Mouse (Mus musculus): ENCODE measurements around the gene Gpm6b.

The Gpm6b gene

GRCm38 (mm10) chrX:166358955-166359354, 120.2 kb downstream of the Gpm6b start:
- no peak for DNase-seq

DNA sequence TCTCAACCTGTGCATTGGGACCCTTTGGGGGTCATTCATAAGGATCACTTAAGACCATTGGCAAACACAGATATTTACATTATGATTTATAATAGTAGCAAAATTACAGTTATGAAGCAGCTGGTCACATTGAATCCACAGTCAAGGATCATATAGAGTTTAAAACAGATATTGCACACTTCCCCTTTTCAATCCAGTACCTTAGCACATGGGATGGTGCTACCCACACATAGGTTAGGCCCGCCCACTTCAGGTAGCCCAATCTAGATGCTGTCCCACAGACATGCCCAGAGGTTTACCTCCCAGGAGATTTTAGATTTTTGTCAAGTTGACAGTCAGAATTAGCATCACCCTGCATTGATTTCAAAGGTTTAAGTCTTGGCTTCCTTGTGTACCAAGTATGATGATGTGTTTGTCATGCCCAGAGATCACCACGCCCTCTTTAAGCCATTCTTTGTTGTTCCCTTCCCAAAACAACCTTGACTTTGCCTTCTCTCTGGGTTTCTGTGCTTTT, 121.3 kb downstream of the Gpm6b start:
- no peak for DNase-seq

- DNase-seq, result no peak
These were observed 121.7 kb downstream of the Gpm6b start for GRCm38 (mm10) chrX:166360455-166360854.

DNA sequence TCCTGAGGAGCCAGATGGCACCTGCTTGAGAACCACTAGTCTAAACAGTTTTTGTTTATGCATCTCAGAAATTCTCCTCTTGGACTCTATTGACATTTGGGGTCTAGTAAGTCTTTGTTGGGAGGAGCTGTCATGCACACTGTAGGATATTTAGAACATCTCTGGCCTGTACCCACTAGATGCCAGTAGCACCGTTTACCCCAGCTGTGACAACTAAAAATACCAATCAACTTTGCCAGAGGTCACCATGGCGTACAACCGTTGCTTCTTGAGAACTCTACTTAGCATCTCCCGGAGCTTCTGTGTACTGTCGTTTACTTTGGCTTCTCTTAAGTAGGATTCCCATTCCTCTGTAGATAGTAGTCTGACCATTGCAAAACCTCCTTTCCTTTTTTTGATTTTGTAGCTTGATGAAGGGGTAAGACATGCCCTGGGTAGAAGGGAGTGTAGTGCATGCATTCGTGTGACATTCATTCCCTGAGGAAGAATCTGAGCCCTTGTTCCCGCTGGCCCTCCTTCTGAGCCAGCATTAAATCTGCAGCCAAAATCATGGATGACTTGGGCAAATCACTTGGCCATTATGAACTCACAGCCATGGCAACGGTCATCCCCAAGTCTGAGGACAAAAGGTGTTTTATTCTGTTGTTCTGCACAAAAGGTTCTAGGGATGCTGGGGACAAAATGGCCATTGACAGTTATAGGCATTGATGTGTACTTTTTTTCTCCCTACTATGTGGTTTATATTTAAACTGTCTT, 126.9 kb downstream of the Gpm6b start:
- no peak for DNase-seq

DNA sequence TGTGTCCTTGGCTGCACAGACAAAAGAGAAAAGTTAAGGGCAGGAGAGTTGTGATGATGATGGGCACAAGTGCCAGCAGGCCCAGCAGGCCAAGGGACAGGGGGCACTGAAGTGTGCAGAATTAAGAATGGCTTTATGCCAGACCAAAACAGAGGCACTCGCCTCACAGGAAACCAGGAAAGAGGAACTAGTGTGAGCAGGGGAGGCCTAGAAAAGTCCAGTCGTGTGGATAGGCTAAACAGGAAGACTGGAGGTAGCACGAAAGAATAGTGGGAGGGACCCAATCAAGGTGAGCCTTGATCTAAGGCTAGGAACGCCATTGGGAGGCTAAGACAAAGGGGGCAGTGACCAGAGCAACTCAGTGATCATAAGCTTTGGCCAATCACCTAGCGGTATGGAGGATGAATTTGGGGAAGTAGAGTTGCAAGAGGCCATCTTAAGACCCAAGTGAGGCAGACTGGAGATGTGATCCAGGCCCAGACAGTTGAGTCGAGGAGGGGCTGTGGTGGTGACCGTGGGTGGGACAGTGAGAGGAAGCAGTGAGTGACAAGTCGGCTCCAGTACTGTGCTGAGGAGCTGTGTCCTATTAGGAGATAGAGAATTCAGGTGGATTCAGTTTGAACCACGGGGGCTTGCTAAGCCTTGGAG, 138.1 kb downstream of the Gpm6b start:
- no peak for DNase-seq

DNA sequence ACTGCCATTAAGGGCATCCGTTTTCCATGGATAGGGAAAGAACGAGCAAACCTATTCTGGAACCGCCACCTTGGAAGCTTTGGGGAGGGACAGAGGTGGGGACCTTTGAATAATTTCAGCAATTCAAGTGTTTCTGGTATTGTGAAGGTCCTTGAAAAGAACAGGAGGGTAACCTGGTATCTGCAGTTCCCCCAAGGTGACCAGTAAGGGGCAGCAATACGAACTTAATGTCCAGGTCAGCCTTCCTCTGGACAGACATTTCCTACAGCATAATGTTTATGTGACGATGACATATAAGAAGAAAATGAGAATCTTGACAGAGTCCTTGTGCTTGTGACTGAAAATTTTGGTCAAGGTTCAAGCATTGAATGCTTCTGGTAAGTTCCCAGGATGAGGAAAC, 139.9 kb downstream of the Gpm6b start:
- peak in 1 of 2 experiments; percentile 3 for DNase-seq

DNA sequence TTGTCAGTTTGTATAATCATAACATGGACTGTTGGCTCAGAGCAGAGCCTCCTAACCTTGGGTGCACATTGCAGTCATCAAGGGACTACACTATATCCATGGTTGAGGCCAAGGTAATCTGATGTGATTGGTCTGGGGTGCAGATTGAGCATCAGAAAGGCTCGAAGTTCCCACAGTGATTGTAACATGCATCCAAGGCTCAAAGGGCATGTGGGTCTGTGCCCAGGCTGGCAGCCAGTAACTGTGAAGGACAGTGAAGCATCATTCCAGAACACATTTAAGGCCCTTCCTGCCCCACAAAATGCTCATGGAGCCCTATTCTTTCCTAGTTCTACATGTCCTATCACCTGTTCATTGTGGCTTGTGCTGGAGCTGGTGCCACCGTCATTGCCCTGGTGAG, 144.9 kb downstream of the Gpm6b start:
- DNase-seq, result no peak

DNA sequence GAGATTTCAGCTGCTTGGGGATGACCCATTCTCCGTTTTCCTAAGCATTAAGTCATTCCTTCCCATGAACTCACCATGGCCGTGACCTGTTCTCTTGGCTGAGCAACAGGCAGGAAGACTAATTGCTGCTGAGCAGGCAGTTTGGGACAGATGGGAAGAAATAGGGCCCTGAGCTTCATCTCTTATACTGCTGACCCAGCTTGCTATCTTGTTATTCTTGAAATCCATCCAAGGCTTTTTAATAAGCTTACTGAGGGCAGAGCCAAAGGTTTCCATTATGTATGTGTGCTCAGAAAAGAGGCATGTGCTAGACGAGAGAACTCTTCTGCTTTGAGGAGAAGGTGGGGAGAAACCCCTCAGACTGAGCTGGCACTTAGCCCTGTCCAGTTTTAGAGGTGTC, 146.2 kb downstream of the Gpm6b start:
- DNase-seq, result no peak

DNA sequence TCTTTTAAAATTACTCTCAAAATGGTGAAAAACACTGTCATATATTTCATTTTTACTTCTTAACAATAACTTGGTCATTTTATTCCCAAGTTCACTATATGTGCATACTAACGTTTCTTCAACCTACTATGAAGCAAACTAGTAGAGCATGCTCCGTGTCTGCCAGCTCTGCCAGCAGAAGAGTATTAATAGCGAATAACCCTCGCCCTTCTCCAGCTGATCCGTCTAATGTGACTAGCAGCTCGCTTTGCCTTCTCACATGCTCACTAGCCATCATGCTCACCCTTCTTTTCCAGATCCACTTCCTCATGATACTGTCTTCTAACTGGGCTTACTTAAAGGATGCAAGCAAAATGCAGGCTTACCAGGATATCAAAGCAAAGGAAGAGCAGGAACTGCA, 147.9 kb downstream of the Gpm6b start:
- no peak for DNase-seq

- DNase-seq, result peak in 1 of 2 experiments; percentile 4
These were observed 155.0 kb downstream of the Gpm6b start for GRCm38 (mm10) chrX:166393753-166394152.

DNA sequence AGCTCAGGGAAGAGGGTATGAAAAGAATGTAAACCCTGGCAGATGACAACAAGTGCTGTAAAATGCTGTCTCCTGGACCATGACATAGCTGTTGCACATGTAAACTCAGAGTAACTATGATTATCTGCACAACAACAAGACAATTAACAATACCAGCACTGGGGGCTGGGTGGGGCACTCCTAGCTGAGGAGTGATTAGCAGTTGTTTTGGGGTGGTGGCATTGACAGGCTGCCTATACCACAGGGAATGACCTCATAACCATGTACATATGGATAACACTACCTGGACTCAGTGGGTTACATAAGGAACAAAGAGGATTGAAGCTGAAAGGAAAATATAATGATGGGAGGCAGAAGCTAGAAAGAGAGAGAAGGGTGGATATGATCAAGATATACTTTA, 169.2 kb downstream of the Gpm6b start:
- DNase-seq, result no peak

- peak; percentile 35 to 53 for DNase-seq
These were observed 177.5 kb downstream of the Gpm6b start for GRCm38 (mm10) chrX:166416196-166416595.

- no peak for DNase-seq
These were observed 196.1 kb downstream of the Gpm6b start for GRCm38 (mm10) chrX:166434812-166435211.

Measured in B cell, adult 2 months (primary cell).